Mouse (Mus musculus) right cerebral cortex, postnatal 25 days (tissue): Measurements from ENCODE around the gene Adam1a.
A peak's percentile ranks its signal among the peaks of the same experiment; 100 is the strongest.

ENCODE experiments used
- DNase-seq: peaks from one replicate; pipeline ENCODE4 v3.0.0; 2022

Gene Adam1a

GRCm38 (mm10) chr5:121544910-121545792, at the start of gene Adam1a, which contains the start of gene Gm42878:
Gene Adam1a (minus strand): TSS chr5:121545482.
Gene Gm42878 (minus strand): TSS chr5:121545482.
- no peak for DNase-seq

- no peak for DNase-seq
These were observed 49.5 kb upstream of the Adam1a start for GRCm38 (mm10) chr5:121594714-121595313.

GRCm38 (mm10) chr5:121593451-121594401, 48.4 kb upstream of the Adam1a start, which contains the start of gene Aldh2:
Gene Aldh2 (minus strand): TSS chr5:121593824.
- DNase-seq, result peak; percentile 75

GRCm38 (mm10) chr5:121592816-121593407, 47.6 kb upstream of the Adam1a start:
- DNase-seq, result no peak

GRCm38 (mm10) chr5:121592064-121592815, 47.0 kb upstream of the Adam1a start:
- DNase-seq, result no peak

GRCm38 (mm10) chr5:121591417-121592063, 46.3 kb upstream of the Adam1a start:
- no peak for DNase-seq

GRCm38 (mm10) chr5:121589928-121590327, 44.6 kb upstream of the Adam1a start:
- DNase-seq, result no peak

- DNase-seq, result peak; percentile 65
These were observed 41.2 kb upstream of the Adam1a start for GRCm38 (mm10) chr5:121586400-121587039.

- peak; percentile 12 for DNase-seq
These were observed 40.4 kb upstream of the Adam1a start for GRCm38 (mm10) chr5:121585699-121586098.

- no peak for DNase-seq
These were observed 39.7 kb upstream of the Adam1a start for GRCm38 (mm10) chr5:121585005-121585404.

GRCm38 (mm10) chr5:121583765-121584501, 38.7 kb upstream of the Adam1a start:
- peak; percentile 65 for DNase-seq

GRCm38 (mm10) chr5:121581945-121582344, 36.7 kb upstream of the Adam1a start:
- DNase-seq, result no peak

- no peak for DNase-seq
These were observed 31.7 kb upstream of the Adam1a start for GRCm38 (mm10) chr5:121576927-121577488.

GRCm38 (mm10) chr5:121575867-121576266, 30.6 kb upstream of the Adam1a start:
- no peak for DNase-seq

GRCm38 (mm10) chr5:121574145-121574544, 28.9 kb upstream of the Adam1a start:
- DNase-seq, result no peak

GRCm38 (mm10) chr5:121570787-121571186, 25.5 kb upstream of the Adam1a start:
- DNase-seq, result no peak

GRCm38 (mm10) chr5:121569881-121570420, 24.7 kb upstream of the Adam1a start:
- no peak for DNase-seq

GRCm38 (mm10) chr5:121566035-121566681, 20.9 kb upstream of the Adam1a start:
- no peak for DNase-seq

- DNase-seq, result peak; percentile 70
These were observed 19.2 kb upstream of the Adam1a start for GRCm38 (mm10) chr5:121564468-121564895.
